Mouse (Mus musculus) C2C12 (cell line): Measurements from ENCODE around the gene St3gal2.

Experiments
- CEBPB ChIP-seq: IDR thresholded peaks from one replicate; pipeline ENCODE4 v1.6.1; 2011; ENCODE audit warnings: low read depth, mild to moderate bottlenecking, control low read depth, moderate library complexity
- CTCF ChIP-seq: IDR thresholded peaks from one replicate; pipeline ENCODE4 v1.5.1; 2011; ENCODE audit not compliant: control insufficient read depth, insufficient read depth, insufficient read length
- FOSL1 ChIP-seq: IDR thresholded peaks from one replicate; pipeline ENCODE4 v1.8.0; 2011; ENCODE audit warnings: mild to moderate bottlenecking, low read length; ENCODE audit not compliant: poor library complexity, insufficient read depth, severe bottlenecking
- MAX ChIP-seq: IDR thresholded peaks from one replicate; pipeline ENCODE4 v1.6.1; 2011; ENCODE audit warnings: mild to moderate bottlenecking, control low read depth
- MYOD1 ChIP-seq: IDR thresholded peaks from one replicate; pipeline ENCODE4 v1.6.1; 2011; ENCODE audit warnings: low read depth; ENCODE audit not compliant: control insufficient read depth, insufficient read length
- MYOG ChIP-seq: IDR thresholded peaks from one replicate; pipeline ENCODE4 v1.6.1; 2011; ENCODE audit not compliant: control insufficient read depth, insufficient read length; ENCODE audit errors: extremely low read depth
- USF1 ChIP-seq: IDR thresholded peaks from one replicate; pipeline ENCODE4 v1.6.1; 2011; ENCODE audit warnings: low read depth, mild to moderate bottlenecking, control low read depth, moderate library complexity

DNA sequence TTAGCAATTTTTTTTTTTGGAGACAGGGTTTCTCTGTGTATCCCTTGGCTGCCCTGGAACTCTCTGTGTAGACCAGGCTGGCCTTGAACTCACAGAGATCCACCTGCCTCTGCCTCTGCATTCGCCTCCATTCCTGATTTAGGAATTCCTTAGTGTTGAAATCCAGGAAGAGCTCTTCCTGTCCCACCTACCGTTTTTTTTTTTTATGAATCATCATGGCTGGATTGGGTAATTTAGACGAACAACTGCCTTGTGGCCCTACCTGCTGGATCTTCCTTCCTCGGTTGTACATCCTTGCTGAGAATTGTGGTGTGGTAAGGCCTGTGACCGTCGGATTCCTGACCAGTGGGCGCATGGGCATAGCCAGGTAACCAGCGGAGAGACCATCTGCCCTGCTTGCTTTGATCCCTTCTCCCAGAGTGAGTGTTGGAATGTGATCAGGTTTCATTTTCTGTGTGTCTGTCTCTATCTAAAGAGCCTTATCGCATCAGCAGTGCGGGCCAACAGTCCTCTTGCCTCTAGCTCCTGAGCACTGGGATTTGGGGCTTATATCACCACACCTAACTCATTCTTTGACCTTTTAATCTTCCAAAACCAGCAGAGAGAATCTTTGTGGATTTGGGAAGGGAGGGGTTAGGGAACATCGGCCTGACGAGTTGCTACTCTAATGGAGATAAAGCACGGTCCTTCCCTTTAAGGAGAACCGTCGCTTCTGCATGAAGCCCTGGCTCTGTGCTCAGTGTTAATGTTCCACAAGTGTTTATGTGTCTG, 21.1 kb downstream of the St3gal2 start:
- TF ChIP-seq CTCF (no peak), MYOG (no peak), MAX (no peak), FOSL1 (no peak), CEBPB (peak; percentile 78), MYOD1 (no peak), USF1 (no peak)
